Comparison of ENCODE assay signal across 24 mouse cellular contexts in the genomic region with DNA sequence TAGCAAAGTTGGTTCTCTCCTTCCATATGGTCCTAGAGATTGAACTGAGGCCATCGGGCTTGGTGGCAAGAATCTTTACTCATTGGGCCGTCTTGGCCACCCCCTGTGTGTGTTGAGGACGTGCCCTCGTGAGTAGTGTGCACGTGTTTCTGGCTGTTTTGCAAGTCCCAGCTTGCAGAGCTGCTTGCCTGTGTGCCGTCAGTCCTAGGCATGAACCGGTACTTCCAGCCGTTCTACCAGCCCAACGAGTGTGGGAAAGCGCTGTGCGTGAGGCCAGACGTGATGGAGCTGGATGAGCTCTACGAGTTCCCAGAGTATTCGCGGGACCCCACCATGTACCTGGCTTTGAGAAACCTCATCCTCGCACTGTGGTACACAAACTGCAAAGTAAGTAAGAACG. TPM values are rescaled to one million over a fixed set of nuclear protein-coding genes. Genes with fewer than 3 reads are reported as not detected.
A peak's percentile ranks its signal among the peaks of the same experiment; 100 is the strongest.
DNase-seq lines count a peak whose midpoint lies in the region; ATAC-seq and TF ChIP-seq lines count a peak whose summit lies in the region.
"Had no signal": no experiment of that assay in that cellular context is flagged by ENCODE, and none has a peak within 500 bp of the region (broad histone marks: within the 10 kb centered on the region; RNA-seq: fewer than 3 reads in every experiment).

No protein-coding gene starts in this region.

- TF ChIP-seq CTCF in cerebellum, adult 2 months (IDR thresholded peaks at IDR 0.05; ENCODE audit: borderline replicate concordance, insufficient read depth, low read depth, low read length): no peak
- TF ChIP-seq CTCF in layer of hippocampus, adult 2 months (conservative IDR thresholded peaks at IDR 0.05): no peak

- no peaks in the 10 kb centered on the region for H3K27me3 ChIP-seq in embryonic facial prominence, embryonic 14.5 days (replicated peaks; ENCODE audit: control insufficient read depth, insufficient read depth, low read length)
- H3K27me3 ChIP-seq in embryonic facial prominence, embryonic 10.5 days (replicated peaks; ENCODE audit: low read depth, poor library complexity, severe bottlenecking): no peaks in the 10 kb centered on the region
- H3K27me3 ChIP-seq in heart, embryonic 10.5 days (ENCODE audit: insufficient read depth, poor library complexity, severe bottlenecking): no peaks in the 10 kb centered on the region
- no peaks in the 10 kb centered on the region for H3K27me3 ChIP-seq in embryonic facial prominence, embryonic 15.5 days
- no peaks in the 10 kb centered on the region for H3K27me3 ChIP-seq in cerebellum, adult 2 months (ENCODE audit: control insufficient read depth, insufficient read depth, low read length)
- H3K27me3 ChIP-seq: embryonic facial prominence, embryonic 12.5 days; forebrain, embryonic 15.5 days; heart, embryonic 13.5 days had no signal

- WGBS in embryonic facial prominence, embryonic 14.5 days: 87% methylated on average over 17 of the region's 17 CpGs
- 93% methylated on average over 17 of the region's 17 CpGs for WGBS in embryonic facial prominence, embryonic 10.5 days
- WGBS in heart, embryonic 10.5 days: 93% methylated on average over 17 of the region's 17 CpGs
- WGBS in embryonic facial prominence, embryonic 15.5 days: 71% methylated on average over 17 of the region's 17 CpGs
- 90% methylated on average over 17 of the region's 17 CpGs for WGBS in cerebellum, adult 2 months

- 0 out of 2 replicates have a peak, but pooled peaks cover 3% of the 10 kb centered on the region for H3K4me1 ChIP-seq in embryonic facial prominence, embryonic 14.5 days (ENCODE audit: control insufficient read depth, insufficient read depth, low read length)
- H3K4me1 ChIP-seq in embryonic facial prominence, embryonic 10.5 days: no peaks in the 10 kb centered on the region
- H3K4me1 ChIP-seq in heart, embryonic 10.5 days: no peaks in the 10 kb centered on the region
- no peaks in the 10 kb centered on the region for H3K4me1 ChIP-seq in embryonic facial prominence, embryonic 15.5 days
- no peaks in the 10 kb centered on the region for H3K4me1 ChIP-seq in cerebellum, adult 2 months (ENCODE audit: control insufficient read depth, insufficient read depth, low read length)
- H3K4me1 ChIP-seq: embryonic facial prominence, embryonic 12.5 days; forebrain, embryonic 10.5 days; forebrain, embryonic 15.5 days had no signal

- 0 out of 2 replicates have a peak, but pooled peaks have one; percentile 30 for ATAC-seq in embryonic facial prominence, embryonic 14.5 days (ENCODE audit: low read depth)
- no peak for ATAC-seq in embryonic facial prominence, embryonic 15.5 days (ENCODE audit: insufficient number of reproducible peaks, low FRiP score, low TSS enrichment, low read depth)
- ATAC-seq: activated CD4-positive, CD25-positive, alpha-beta regulatory T cell, adult 4 months; forebrain, embryonic 15.5 days; hindbrain, postnatal 0 days; inflammation-experienced regulatory T-cells, adult 6 months had no signal

- H3K9me3 ChIP-seq in embryonic facial prominence, embryonic 14.5 days (ENCODE audit: control insufficient read depth, low read length): no peaks in the 10 kb centered on the region
- no peaks in the 10 kb centered on the region for H3K9me3 ChIP-seq in embryonic facial prominence, embryonic 10.5 days
- no peaks in the 10 kb centered on the region for H3K9me3 ChIP-seq in heart, embryonic 10.5 days
- no peaks in the 10 kb centered on the region for H3K9me3 ChIP-seq in embryonic facial prominence, embryonic 15.5 days (replicated peaks)
- H3K9me3 ChIP-seq: embryonic facial prominence, embryonic 12.5 days; forebrain, embryonic 10.5 days; forebrain, embryonic 15.5 days; heart, embryonic 13.5 days had no signal

- TF ChIP-seq POLR2A in cerebellum, adult 2 months (IDR thresholded peaks at IDR 0.05; ENCODE audit: borderline replicate concordance, insufficient read depth, low read length): no peak

- no peak overlapping the region for H3K4me3 ChIP-seq in embryonic facial prominence, embryonic 14.5 days (ENCODE audit: low read depth, low read length)
- H3K4me3 ChIP-seq in embryonic facial prominence, embryonic 10.5 days: no peak overlapping the region
- H3K4me3 ChIP-seq in heart, embryonic 10.5 days: no peak overlapping the region
- no peak overlapping the region for H3K4me3 ChIP-seq in embryonic facial prominence, embryonic 15.5 days (replicated peaks)
- no peak overlapping the region for H3K4me3 ChIP-seq in cerebellum, adult 2 months (replicated peaks; ENCODE audit: insufficient read depth, low read depth, low read length)
- no peak overlapping the region for H3K4me3 ChIP-seq in layer of hippocampus, adult 2 months
- H3K4me3 ChIP-seq: embryonic facial prominence, embryonic 12.5 days; forebrain, embryonic 10.5 days; forebrain, embryonic 15.5 days; heart, embryonic 13.5 days had no signal

- DNase-seq in embryonic facial prominence, embryonic 14.5 days (ENCODE audit: low spot score): peak; percentile 39
- no peak for DNase-seq in embryonic facial prominence, embryonic 10.5 days (ENCODE audit: low spot score)
- DNase-seq in heart, embryonic 10.5 days (ENCODE audit: low spot score): peak; percentile 71
- DNase-seq in heart, adult 8-10 months (ENCODE audit: low spot score): no peak
- DNase-seq in urinary bladder, postnatal 25 days (ENCODE audit: low spot score): peak; percentile 36
- DNase-seq in cerebellum, adult 2 months: no peak
- no peak for DNase-seq in layer of hippocampus, adult 2 months (ENCODE audit: low spot score in 2 of 2)
- DNase-seq: adrenal gland, adult 8-10 months; adrenal gland, postnatal 25 days; cerebellum, adult 11-12 months; cerebellum, adult 9-10 months; cerebellum, postnatal 14 days; gastrocnemius, postnatal 25 days; heart, postnatal 14 days; heart, postnatal 4 days had no signal

- H3K36me3 ChIP-seq in embryonic facial prominence, embryonic 14.5 days (ENCODE audit: control insufficient read depth, insufficient read depth, low read length): peaks cover 60% of the 10 kb centered on the region
- H3K36me3 ChIP-seq in embryonic facial prominence, embryonic 10.5 days (replicated peaks): peaks cover 53% of the 10 kb centered on the region
- H3K36me3 ChIP-seq in heart, embryonic 10.5 days: peaks cover 41% of the 10 kb centered on the region
- H3K36me3 ChIP-seq in embryonic facial prominence, embryonic 15.5 days: peaks cover 30% of the 10 kb centered on the region

- H3K27ac ChIP-seq in embryonic facial prominence, embryonic 14.5 days (replicated peaks; ENCODE audit: low read depth, low read length): no peak overlapping the region
- H3K27ac ChIP-seq in embryonic facial prominence, embryonic 10.5 days (replicated peaks): no peak overlapping the region
- H3K27ac ChIP-seq in heart, embryonic 10.5 days: no peak overlapping the region
- H3K27ac ChIP-seq in embryonic facial prominence, embryonic 15.5 days (replicated peaks): 0 out of 2 replicates have a peak overlapping the region, but pooled peaks have one; percentile 12
- H3K27ac ChIP-seq in cerebellum, adult 2 months (ENCODE audit: insufficient read depth, low read length): no peak overlapping the region
- H3K27ac ChIP-seq in layer of hippocampus, adult 2 months: no peak overlapping the region
- H3K27ac ChIP-seq: embryonic facial prominence, embryonic 12.5 days; forebrain, embryonic 10.5 days; forebrain, embryonic 15.5 days; heart, embryonic 13.5 days; hindbrain, embryonic 14.5 days; hindbrain, postnatal 0 days had no signal

- no peak overlapping the region for H3K9ac ChIP-seq in embryonic facial prominence, embryonic 14.5 days (ENCODE audit: low read depth, low read length)
- H3K9ac ChIP-seq in embryonic facial prominence, embryonic 15.5 days: no peak overlapping the region
- H3K9ac ChIP-seq: embryonic facial prominence, embryonic 12.5 days; forebrain, embryonic 15.5 days; heart, embryonic 13.5 days; hindbrain, embryonic 14.5 days had no signal

- H3K4me2 ChIP-seq in embryonic facial prominence, embryonic 14.5 days (ENCODE audit: low read depth, low read length): no peak overlapping the region
- H3K4me2 ChIP-seq in embryonic facial prominence, embryonic 15.5 days (replicated peaks): no peak overlapping the region
- H3K4me2 ChIP-seq: embryonic facial prominence, embryonic 12.5 days; forebrain, embryonic 15.5 days; heart, embryonic 13.5 days; hindbrain, embryonic 14.5 days had no signal

RNA-seq across cellular contexts. Expression of gene Tpmt, which starts 18.2 kb away (rescaled TPM):
- polyA plus RNA-seq in embryonic facial prominence, embryonic 14.5 days (2014; fragmentation: Nextera tagmentation; extraction: Ambion mirVana): 17.7 and 19.9 TPM in 2 replicates
- polyA plus RNA-seq in embryonic facial prominence, embryonic 10.5 days (2016; fragmentation: Nextera tagmentation; extraction: Ambion mirVana): 30.0 and 32.3 TPM in 2 replicates
- 16.3 and 21.1 TPM in 2 replicates for polyA plus RNA-seq in heart, embryonic 10.5 days (2016; fragmentation: Nextera tagmentation; extraction: Ambion mirVana)
- 1 to 10 TPM; 2.9 to 7.7 (median 4.4) TPM for total RNA-seq in heart, adult 8-10 months (2022)
- polyA plus RNA-seq in embryonic facial prominence, embryonic 15.5 days (2015; fragmentation: Nextera tagmentation; extraction: Ambion mirVana): 16.0 and 16.9 TPM in 2 replicates
- polyA plus RNA-seq in cerebellum, adult 2 months (2012; rRNA removed): 15.0 and 17.4 TPM in 2 replicates
- 10 to 100 TPM; 10.5 to 12.4 TPM for total RNA-seq in layer of hippocampus, adult 2 months (2021)

RNA-seq across cellular contexts. Expression of gene Kdm1b, which starts 19.5 kb away (rescaled TPM):
- 11.6 and 14.0 TPM in 2 replicates for polyA plus RNA-seq in embryonic facial prominence, embryonic 14.5 days (2014; fragmentation: Nextera tagmentation; extraction: Ambion mirVana)
- polyA plus RNA-seq in embryonic facial prominence, embryonic 10.5 days (2016; fragmentation: Nextera tagmentation; extraction: Ambion mirVana): 14.2 and 14.5 TPM in 2 replicates
- polyA plus RNA-seq in heart, embryonic 10.5 days (2016; fragmentation: Nextera tagmentation; extraction: Ambion mirVana): 7.9 and 9.2 TPM in 2 replicates
- 10 to 100 TPM in 3 of 4 experiments, 1 to 10 TPM in 1; 9.0 to 12.2 (median 11.1) TPM for total RNA-seq in heart, adult 8-10 months (2022)
- 10.6 and 12.7 TPM in 2 replicates for polyA plus RNA-seq in embryonic facial prominence, embryonic 15.5 days (2015; fragmentation: Nextera tagmentation; extraction: Ambion mirVana)
- 7.6 and 8.2 TPM in 2 replicates for polyA plus RNA-seq in cerebellum, adult 2 months (2012; rRNA removed)
- 1 to 10 TPM; 7.5 to 9.8 TPM for total RNA-seq in layer of hippocampus, adult 2 months (2021)

RNA-seq across cellular contexts. Expression of gene Dek, which starts 43.2 kb away (rescaled TPM):
- polyA plus RNA-seq in embryonic facial prominence, embryonic 14.5 days (2014; fragmentation: Nextera tagmentation; extraction: Ambion mirVana): 188 and 208 TPM in 2 replicates
- 340 and 346 TPM in 2 replicates for polyA plus RNA-seq in embryonic facial prominence, embryonic 10.5 days (2016; fragmentation: Nextera tagmentation; extraction: Ambion mirVana)
- polyA plus RNA-seq in heart, embryonic 10.5 days (2016; fragmentation: Nextera tagmentation; extraction: Ambion mirVana): 167 and 249 TPM in 2 replicates
- total RNA-seq in heart, adult 8-10 months (2022): 10 to 100 TPM; 30.1 to 39.9 (median 31.9) TPM
- 253 and 257 TPM in 2 replicates for polyA plus RNA-seq in embryonic facial prominence, embryonic 15.5 days (2015; fragmentation: Nextera tagmentation; extraction: Ambion mirVana)
- polyA plus RNA-seq in cerebellum, adult 2 months (2012; rRNA removed): 44.3 and 48.6 TPM in 2 replicates
- total RNA-seq in layer of hippocampus, adult 2 months (2021): 10 to 100 TPM; 48.3 to 50.0 TPM

RNA-seq across cellular contexts. Expression of gene Nhlrc1, which starts 48.1 kb away (rescaled TPM):
- polyA plus RNA-seq in embryonic facial prominence, embryonic 14.5 days (2014; fragmentation: Nextera tagmentation; extraction: Ambion mirVana): 4.1 and 4.8 TPM in 2 replicates
- polyA plus RNA-seq in embryonic facial prominence, embryonic 10.5 days (2016; fragmentation: Nextera tagmentation; extraction: Ambion mirVana): 2.0 and 3.0 TPM in 2 replicates
- polyA plus RNA-seq in heart, embryonic 10.5 days (2016; fragmentation: Nextera tagmentation; extraction: Ambion mirVana): 2.9 and 4.3 TPM in 2 replicates
- 1 to 10 TPM; 6.5 to 7.1 (median 6.7) TPM for total RNA-seq in heart, adult 8-10 months (2022)
- polyA plus RNA-seq in embryonic facial prominence, embryonic 15.5 days (2015; fragmentation: Nextera tagmentation; extraction: Ambion mirVana): 5.9 TPM in 2 replicates
- polyA plus RNA-seq in cerebellum, adult 2 months (2012; rRNA removed): 13.5 TPM in 2 replicates
- 10 to 100 TPM; 16.5 to 18.9 TPM for total RNA-seq in layer of hippocampus, adult 2 months (2021)

RNA-seq across cellular contexts. Expression of gene Rnf144b, which starts 59.7 kb away (rescaled TPM):
- polyA plus RNA-seq in embryonic facial prominence, embryonic 14.5 days (2014; fragmentation: Nextera tagmentation; extraction: Ambion mirVana): 4.9 and 5.3 TPM in 2 replicates
- 0.79 and 0.90 TPM in 2 replicates for polyA plus RNA-seq in embryonic facial prominence, embryonic 10.5 days (2016; fragmentation: Nextera tagmentation; extraction: Ambion mirVana)
- polyA plus RNA-seq in heart, embryonic 10.5 days (2016; fragmentation: Nextera tagmentation; extraction: Ambion mirVana): 0.98 and 1.6 TPM in 2 replicates
- 10 to 100 TPM; 21.8 to 26.8 (median 26.2) TPM for total RNA-seq in heart, adult 8-10 months (2022)
- polyA plus RNA-seq in embryonic facial prominence, embryonic 15.5 days (2015; fragmentation: Nextera tagmentation; extraction: Ambion mirVana): 4.2 and 4.4 TPM in 2 replicates
- polyA plus RNA-seq in cerebellum, adult 2 months (2012; rRNA removed): 8.5 and 8.9 TPM in 2 replicates
- total RNA-seq in layer of hippocampus, adult 2 months (2021): 10 to 100 TPM; 11.4 to 11.6 TPM

Comparison
In these comparisons a context has a peak if more than half of its experiments do, and no peak if none do; other contexts are left out.
1. DNase-seq: peak in embryonic facial prominence, embryonic 14.5 days (single experiment), heart, embryonic 10.5 days (single experiment) and urinary bladder, postnatal 25 days (single experiment); none in embryonic facial prominence, embryonic 10.5 days (single experiment), heart, adult 8-10 months (single experiment), cerebellum, adult 2 months (0 of 2) and layer of hippocampus, adult 2 months (0 of 2).